Mouse (Mus musculus) hindbrain, embryonic 11.5 days (tissue): Measurements from ENCODE around the gene Pla2g1b. TPM values are rescaled to one million over a fixed set of nuclear protein-coding genes. Genes with fewer than 3 reads are reported as not detected.

Source experiments
- ATAC-seq: fragments of 200-750 bp; cut with Nextera tagmentation; 2 replicates; pipeline ENCODE4 v1.8.0; 2017; ENCODE audit warnings: mild to moderate bottlenecking, moderate TSS enrichment, moderate library complexity; ENCODE audit not compliant: low FRiP score
- DNase-seq: peaks from one replicate; pipeline ENCODE4 v3.0.0-alpha.2; 2015; ENCODE audit warnings: low spot score
- H3K27ac ChIP-seq: fragments of 300-500 bp; sonication (generic); 2 replicates; pipeline ENCODE4 v1.5.1; 2014; ENCODE audit warnings: mild to moderate bottlenecking, low read depth, low read length
- H3K27me3 ChIP-seq: fragments of 300-500 bp; sonication (generic); 2 replicates; pipeline ENCODE4 v1.6.1; 2014; ENCODE audit warnings: mild to moderate bottlenecking, low read length, moderate library complexity, mixed read lengths; ENCODE audit not compliant: control insufficient read depth, insufficient read depth
- H3K36me3 ChIP-seq: fragments of 300-500 bp; sonication (generic); 2 replicates; pipeline ENCODE4 v1.6.1; 2014; ENCODE audit warnings: mild to moderate bottlenecking, low read length, moderate library complexity, mixed read lengths; ENCODE audit not compliant: control insufficient read depth, insufficient read depth
- H3K4me1 ChIP-seq: fragments of 300-500 bp; sonication (generic); replicated peaks from 2 replicates; pipeline ENCODE4 v1.6.1; 2014; ENCODE audit warnings: low read length, mixed read lengths; ENCODE audit not compliant: control insufficient read depth, insufficient read depth
- H3K4me2 ChIP-seq: fragments of 300-500 bp; sonication (generic); replicated peaks from 2 replicates; pipeline ENCODE4 v1.6.1; 2014; ENCODE audit warnings: mild to moderate bottlenecking, low read depth, low read length
- H3K4me3 ChIP-seq: fragments of 300-500 bp; sonication (generic); 2 replicates; pipeline ENCODE4 v1.5.1; 2014; ENCODE audit warnings: low read depth, low read length
- H3K9ac ChIP-seq: fragments of 300-500 bp; sonication (generic); 2 replicates; pipeline ENCODE4 v1.6.1; 2014; ENCODE audit warnings: low read depth, low read length
- H3K9me3 ChIP-seq: fragments of 300-500 bp; sonication (generic); 2 replicates; pipeline ENCODE4 v1.6.1; 2016; ENCODE audit warnings: low read length; ENCODE audit not compliant: control insufficient read depth
- WGBS: fragments of 180-500 bp; shearing (Covaris S2); extraction: QIAGEN DNeasy Blood & Tissue Kit; methylation state at CpG from one replicate; pipeline ENCODE4 v1.1.7; 2014; 5-methylcytosine and 5-hydroxymethylcytosine counted together
- polyA plus RNA-seq: library from polyadenylated mRNA; unstranded; fragments of >200 nt; fragmentation: Nextera tagmentation; extraction: Ambion mirVana; gene quantifications from 2 replicates; pipeline ENCODE4 v1.2.1, GENCODE M21; 2014

The Pla2g1b gene
- 0.56 and 1.1 TPM in 2 replicates for polyA plus RNA-seq

GRCm38 (mm10) chr5:115465642-115466420 is at the start of gene Pla2g1b:
Gene Pla2g1b (plus strand): TSS chr5:115466262.
- Histone ChIP-seq H3K36me3 (no peaks in the 10 kb centered on the region), H3K4me1 (no peaks in the 10 kb centered on the region), H3K27me3 (no peaks in the 10 kb centered on the region), H3K4me2 (no peak within 1 kb of the TSS), H3K27ac (no peak within 1 kb of the TSS), H3K9ac (no peak within 1 kb of the TSS), H3K4me3 (no peak within 1 kb of the TSS), H3K9me3 (no peaks in the 10 kb centered on the region)
- ATAC-seq (no peak), DNase-seq (no peak)
- 52% methylated on average over 9 of the region's 9 CpGs for WGBS

- Histone ChIP-seq H3K9ac (peak overlapping the region; percentile 99), H3K4me1 (peaks cover 11% of the 10 kb centered on the region), H3K27ac (peak overlapping the region; percentile 100), H3K4me2 (peak overlapping the region; percentile 74), H3K9me3 (no peaks in the 10 kb centered on the region), H3K27me3 (no peaks in the 10 kb centered on the region), H3K4me3 (peak overlapping the region; percentile 97), H3K36me3 (no peaks in the 10 kb centered on the region)
- DNase-seq (no peak), ATAC-seq (no peak)
- 1% methylated on average over 20 of the region's 20 CpGs for WGBS
Measured at GRCm38 (mm10) chr5:115428831-115429358, 37.2 kb upstream of the Pla2g1b start.

DNA sequence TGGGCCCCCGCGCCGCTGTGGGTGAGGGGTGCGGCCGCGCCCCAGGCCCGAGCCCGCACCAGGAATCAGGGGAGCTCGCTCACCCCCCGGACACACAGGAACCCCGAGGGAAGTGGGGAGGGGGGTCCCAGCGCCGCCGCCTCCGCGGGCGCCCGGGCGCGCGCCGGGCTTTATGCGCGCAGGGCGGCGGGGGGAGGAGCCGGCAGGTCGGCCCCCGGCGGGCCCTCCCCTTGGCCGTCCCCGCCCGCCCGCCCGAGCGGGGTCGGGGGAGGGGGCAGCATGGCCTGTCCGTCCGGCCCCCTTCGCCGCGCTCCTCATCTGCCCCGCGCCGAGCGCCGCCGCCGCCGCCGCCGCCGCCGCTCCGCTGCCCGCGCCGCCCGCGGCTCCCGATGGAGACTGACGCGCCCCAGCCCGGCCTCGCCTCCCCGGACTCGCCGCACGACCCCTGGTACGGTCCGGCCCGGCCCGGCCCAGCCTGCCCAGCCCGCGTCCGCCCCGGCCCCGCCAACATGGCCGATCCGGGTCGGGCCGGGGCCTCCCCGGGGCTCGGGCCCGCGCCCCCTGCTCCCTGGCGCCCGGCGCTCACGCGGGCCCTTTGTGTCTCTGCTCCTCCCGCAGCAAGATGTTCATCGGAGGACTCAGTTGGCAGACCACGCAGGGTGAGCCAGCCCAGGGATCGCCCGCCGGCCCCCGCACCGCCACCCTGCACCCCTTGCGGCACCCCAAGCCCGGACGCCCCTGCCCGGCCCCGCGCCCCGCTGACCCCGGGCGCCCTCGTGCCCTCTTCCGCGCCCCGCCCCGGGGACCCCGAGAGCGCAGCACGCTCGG is 36.5 kb upstream of the Pla2g1b start, which contains the start of gene Msi1:
Msi1 (plus strand) TSS at position 241 of the 828 bp plus-strand sequence.
- ATAC-seq: peak; percentile 77
- WGBS: 0% methylated on average over 26 of the region's 117 CpGs
- Histone ChIP-seq H3K27ac (peak within 1 kb of the TSS; percentile 100), H3K9ac (peak within 1 kb of the TSS; percentile 99), H3K27me3 (no peaks in the 10 kb centered on the region), H3K36me3 (no peaks in the 10 kb centered on the region), H3K9me3 (no peaks in the 10 kb centered on the region), H3K4me2 (peak within 1 kb of the TSS; percentile 74), H3K4me1 (peaks cover 16% of the 10 kb centered on the region), H3K4me3 (peak within 1 kb of the TSS; percentile 97)
- DNase-seq: peak; percentile 78

- no peaks in the 10 kb centered on the region for H3K36me3 ChIP-seq
- H3K4me3 ChIP-seq: peak overlapping the region; percentile 97
- peak overlapping the region; percentile 100 for H3K27ac ChIP-seq
- ATAC-seq (no peak; the same call in 1 of the 2 replicates), DNase-seq (no peak)
- no peaks in the 10 kb centered on the region for H3K27me3 ChIP-seq
- H3K4me1 ChIP-seq: peaks cover 23% of the 10 kb centered on the region
- peak overlapping the region; percentile 99 for H3K9ac ChIP-seq
- WGBS: under 1% methylated on average over 37 of the region's 73 CpGs
- H3K9me3 ChIP-seq: no peaks in the 10 kb centered on the region
- H3K4me2 ChIP-seq: peak overlapping the region; percentile 74
Measured at GRCm38 (mm10) chr5:115430187-115430960, 35.7 kb upstream of the Pla2g1b start.

- peak overlapping the region; percentile 99 for H3K9ac ChIP-seq
- H3K27ac ChIP-seq: peak overlapping the region; percentile 100
- DNase-seq (peak; percentile 87), ATAC-seq (0 out of 2 replicates have a peak, but pooled peaks have one; percentile 1)
- H3K27me3 ChIP-seq: no peaks in the 10 kb centered on the region
- 4% methylated on average over 14 of the region's 14 CpGs for WGBS
- peaks cover 32% of the 10 kb centered on the region for H3K4me1 ChIP-seq
- no peaks in the 10 kb centered on the region for H3K9me3 ChIP-seq
- H3K36me3 ChIP-seq: 0 out of 2 replicates have a peak, but pooled peaks cover 2% of the 10 kb centered on the region
- H3K4me2 ChIP-seq: peak overlapping the region; percentile 74
- H3K4me3 ChIP-seq: peak overlapping the region; percentile 97
Measured at GRCm38 (mm10) chr5:115431061-115431897, 34.8 kb upstream of the Pla2g1b start.

- Histone ChIP-seq H3K36me3 (0 out of 2 replicates have a peak, but pooled peaks cover 2% of the 10 kb centered on the region), H3K9me3 (no peaks in the 10 kb centered on the region), H3K4me2 (peak overlapping the region; percentile 74), H3K27ac (peak overlapping the region; percentile 100), H3K4me1 (peaks cover 34% of the 10 kb centered on the region), H3K27me3 (no peaks in the 10 kb centered on the region), H3K4me3 (peak overlapping the region; percentile 97), H3K9ac (peak overlapping the region; percentile 99)
- ATAC-seq (no peak), DNase-seq (no peak)
- 14% methylated on average over 7 of the region's 7 CpGs for WGBS
Measured at GRCm38 (mm10) chr5:115431898-115432259, 34.2 kb upstream of the Pla2g1b start.

GRCm38 (mm10) chr5:115432395-115432794 is 33.7 kb upstream of the Pla2g1b start:
- ATAC-seq (no peak), DNase-seq (no peak)
- peak overlapping the region; percentile 74 for H3K4me2 ChIP-seq
- H3K4me1 ChIP-seq: peaks cover 37% of the 10 kb centered on the region
- H3K9me3 ChIP-seq: no peaks in the 10 kb centered on the region
- peak overlapping the region; percentile 100 for H3K27ac ChIP-seq
- 0 out of 2 replicates have a peak, but pooled peaks cover 2% of the 10 kb centered on the region for H3K36me3 ChIP-seq
- no peaks in the 10 kb centered on the region for H3K27me3 ChIP-seq
- peak overlapping the region; percentile 99 for H3K9ac ChIP-seq
- peak overlapping the region; percentile 97 for H3K4me3 ChIP-seq
- 55% methylated on average over 11 of the region's 11 CpGs for WGBS
